Comparison of ENCODE assay signal across 12 mouse cellular contexts in the genomic region with DNA sequence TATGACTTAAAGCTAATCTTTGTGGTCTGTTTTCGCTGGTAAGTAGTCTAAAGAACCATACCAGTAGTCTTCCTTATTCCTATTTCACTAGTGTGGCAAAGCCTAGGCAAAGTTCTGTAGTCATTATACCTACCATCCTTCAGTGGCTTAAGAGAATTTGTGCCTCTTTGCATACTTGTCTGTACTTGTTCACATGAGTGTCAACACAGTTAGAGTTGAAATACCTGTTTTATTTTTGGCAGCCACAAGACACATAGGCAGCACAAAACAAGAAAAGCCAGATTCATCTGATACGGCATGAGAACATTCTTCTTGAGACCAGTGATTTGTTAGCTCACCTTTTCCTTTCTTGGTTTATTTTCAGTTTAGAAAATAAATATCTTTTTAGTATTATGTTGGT.
"Had no signal": no experiment of that assay in that cellular context is flagged by ENCODE, and none has a peak within 500 bp of the region (broad histone marks: within the 10 kb centered on the region; RNA-seq: fewer than 3 reads in every experiment).

No protein-coding gene starts in this region.

- DNase-seq: kidney, adult 11 months; kidney, postnatal 25 days; midbrain, embryonic 14.5 days; right cerebral cortex, adult 18-20 months; right cerebral cortex, postnatal 25 days; thymus, postnatal 4 days had no signal

- H3K9ac ChIP-seq: kidney, embryonic 15.5 days; limb, embryonic 12.5 days; liver, embryonic 14.5 days; neural tube, embryonic 15.5 days had no signal

- H3K27me3 ChIP-seq: kidney, embryonic 15.5 days; limb, embryonic 12.5 days; neural tube, embryonic 15.5 days had no signal

- H3K4me1 ChIP-seq: limb, embryonic 12.5 days had no signal

- H3K9me3 ChIP-seq: kidney, embryonic 15.5 days; limb, embryonic 12.5 days; midbrain, embryonic 10.5 days; neural tube, embryonic 15.5 days had no signal

- H3K4me3 ChIP-seq: kidney, embryonic 15.5 days; limb, embryonic 12.5 days; midbrain, embryonic 10.5 days; myocyte; neural tube, embryonic 15.5 days had no signal

- H3K27ac ChIP-seq: kidney, embryonic 15.5 days; limb, embryonic 12.5 days; liver, embryonic 14.5 days; midbrain, embryonic 10.5 days; neural tube, embryonic 15.5 days had no signal

- H3K4me2 ChIP-seq: kidney, embryonic 15.5 days; limb, embryonic 12.5 days; neural tube, embryonic 15.5 days had no signal
